Mouse (Mus musculus): ENCODE data around the gene St3gal3. TPM values are rescaled to one million over a fixed set of nuclear protein-coding genes. Genes with fewer than 3 reads are reported as not detected.

St3gal3 gene
- polyA plus RNA-seq, 1 experiment: 8.9 TPM

GRCm38 (mm10) chr4:117893376-117893775 lies 241.3 kb downstream of the St3gal3 start:
- DNase-seq (ENCODE audit: low read depth in 1 of 2, low spot score in 2 of 2): peak in 1 of 2 experiments; percentile 68
- Histone ChIP-seq H3K4me1 (ENCODE audit: control insufficient read depth, insufficient read depth, insufficient read length) (peaks cover 5% of the 10 kb centered on the region; the same call in 1 of the 2 replicates), H3K27me3 (ENCODE audit: control insufficient read depth, insufficient read depth, low read length) (no peaks in the 10 kb centered on the region), H3K4me3 (ENCODE audit: extremely low read depth, insufficient read depth, insufficient read length) (no peak overlapping the region), H3K36me3 (ENCODE audit: control insufficient read depth, insufficient read depth, low read length) (peaks cover 4% of the 10 kb centered on the region; the same call in 1 of the 2 replicates), H3K27ac (ENCODE audit: insufficient read depth, low read length) (no peak overlapping the region)
- TF ChIP-seq POLR2A (IDR thresholded peaks at IDR 0.05; ENCODE audit: low read depth, low read length) (no peak), CTCF (IDR thresholded peaks at IDR 0.05; ENCODE audit: extremely low read depth, insufficient read depth, insufficient read length, insufficient replicate concordance) (no peak)
- 29% methylated on average over 9 of the region's 9 CpGs for WGBS

- peak within 1 kb of the TSS; percentile 73 for H3K4me3 ChIP-seq (ENCODE audit: extremely low read depth, insufficient read depth, insufficient read length)
- DNase-seq (ENCODE audit: low read depth in 1 of 2, low spot score in 2 of 2): peak; percentile 70 to 87
- peaks cover 8% of the 10 kb centered on the region; the same call in 1 of the 2 replicates for H3K4me1 ChIP-seq (ENCODE audit: control insufficient read depth, insufficient read depth, insufficient read length)
- 1% methylated on average over 21 of the region's 21 CpGs for WGBS
- peaks cover 2% of the 10 kb centered on the region; the same call in 1 of the 2 replicates for H3K36me3 ChIP-seq (ENCODE audit: control insufficient read depth, insufficient read depth, low read length)
- TF ChIP-seq POLR2A (IDR thresholded peaks at IDR 0.05; ENCODE audit: low read depth, low read length) (no peak; the same call in 1 of the 2 replicates), CTCF (IDR thresholded peaks at IDR 0.05; ENCODE audit: extremely low read depth, insufficient read depth, insufficient read length, insufficient replicate concordance) (no peak)
- H3K27ac ChIP-seq (ENCODE audit: insufficient read depth, low read length): no peak within 1 kb of the TSS
- no peaks in the 10 kb centered on the region for H3K27me3 ChIP-seq (ENCODE audit: control insufficient read depth, insufficient read depth, low read length)
Measured at GRCm38 (mm10) chr4:117891738-117892161, 243.0 kb downstream of the St3gal3 start, which contains the start of gene Dph2. TSS of gene Dph2 (minus strand) at chr4:117892032.

GRCm38 (mm10) chr4:117890750-117891149 lies 244.0 kb downstream of the St3gal3 start:
- DNase-seq (ENCODE audit: low read depth in 1 of 2, low spot score in 2 of 2): no peak
- 93% methylated on average over 8 of the region's 8 CpGs for WGBS
- Histone ChIP-seq H3K27me3 (ENCODE audit: control insufficient read depth, insufficient read depth, low read length) (no peaks in the 10 kb centered on the region), H3K27ac (ENCODE audit: insufficient read depth, low read length) (no peak overlapping the region), H3K4me3 (ENCODE audit: extremely low read depth, insufficient read depth, insufficient read length) (peak overlapping the region; percentile 73; the same call in 1 of the 2 replicates), H3K36me3 (ENCODE audit: control insufficient read depth, insufficient read depth, low read length) (peaks cover 3% of the 10 kb centered on the region; the same call in 1 of the 2 replicates), H3K4me1 (ENCODE audit: control insufficient read depth, insufficient read depth, insufficient read length) (peaks cover 12% of the 10 kb centered on the region; the same call in 1 of the 2 replicates)
- TF ChIP-seq CTCF (IDR thresholded peaks at IDR 0.05; ENCODE audit: extremely low read depth, insufficient read depth, insufficient read length, insufficient replicate concordance) (no peak), POLR2A (IDR thresholded peaks at IDR 0.05; ENCODE audit: low read depth, low read length) (no peak)

GRCm38 (mm10) chr4:117890031-117890430 lies 244.7 kb downstream of the St3gal3 start:
- TF ChIP-seq CTCF (IDR thresholded peaks at IDR 0.05; ENCODE audit: extremely low read depth, insufficient read depth, insufficient read length, insufficient replicate concordance) (no peak), POLR2A (IDR thresholded peaks at IDR 0.05; ENCODE audit: low read depth, low read length) (no peak)
- Histone ChIP-seq H3K27me3 (ENCODE audit: control insufficient read depth, insufficient read depth, low read length) (no peaks in the 10 kb centered on the region), H3K4me3 (ENCODE audit: extremely low read depth, insufficient read depth, insufficient read length) (no peak overlapping the region), H3K27ac (ENCODE audit: insufficient read depth, low read length) (no peak overlapping the region), H3K4me1 (ENCODE audit: control insufficient read depth, insufficient read depth, insufficient read length) (peaks cover 12% of the 10 kb centered on the region; the same call in 1 of the 2 replicates), H3K36me3 (ENCODE audit: control insufficient read depth, insufficient read depth, low read length) (peaks cover 4% of the 10 kb centered on the region; the same call in 1 of the 2 replicates)
- no peak for DNase-seq (ENCODE audit: low read depth in 1 of 2, low spot score in 2 of 2)
- WGBS: 93% methylated on average over 14 of the region's 14 CpGs

GRCm38 (mm10) chr4:117889471-117889870 lies 245.2 kb downstream of the St3gal3 start:
- Histone ChIP-seq H3K27ac (ENCODE audit: insufficient read depth, low read length) (no peak overlapping the region), H3K27me3 (ENCODE audit: control insufficient read depth, insufficient read depth, low read length) (no peaks in the 10 kb centered on the region), H3K4me1 (ENCODE audit: control insufficient read depth, insufficient read depth, insufficient read length) (peaks cover 12% of the 10 kb centered on the region; the same call in 1 of the 2 replicates), H3K36me3 (ENCODE audit: control insufficient read depth, insufficient read depth, low read length) (peaks cover 10% of the 10 kb centered on the region; the same call in 1 of the 2 replicates), H3K4me3 (ENCODE audit: extremely low read depth, insufficient read depth, insufficient read length) (no peak overlapping the region)
- WGBS: 94% methylated on average over 15 of the region's 15 CpGs
- DNase-seq (ENCODE audit: low read depth in 1 of 2, low spot score in 2 of 2): no peak
- no peak for TF ChIP-seq CTCF (IDR thresholded peaks at IDR 0.05; ENCODE audit: extremely low read depth, insufficient read depth, insufficient read length, insufficient replicate concordance)

GRCm38 (mm10) chr4:117887920-117888319 lies 246.8 kb downstream of the St3gal3 start:
- TF ChIP-seq CTCF (IDR thresholded peaks at IDR 0.05; ENCODE audit: extremely low read depth, insufficient read depth, insufficient read length, insufficient replicate concordance) (no peak), POLR2A (IDR thresholded peaks at IDR 0.05; ENCODE audit: low read depth, low read length) (no peak)
- Histone ChIP-seq H3K27me3 (ENCODE audit: control insufficient read depth, insufficient read depth, low read length) (peaks cover under 1% of the 10 kb centered on the region; the same call in 1 of the 2 replicates), H3K36me3 (ENCODE audit: control insufficient read depth, insufficient read depth, low read length) (peaks cover 15% of the 10 kb centered on the region; the same call in 1 of the 2 replicates), H3K27ac (ENCODE audit: insufficient read depth, low read length) (no peak overlapping the region), H3K4me1 (ENCODE audit: control insufficient read depth, insufficient read depth, insufficient read length) (peaks cover 15% of the 10 kb centered on the region; the same call in 1 of the 2 replicates), H3K4me3 (ENCODE audit: extremely low read depth, insufficient read depth, insufficient read length) (no peak overlapping the region)
- 86% methylated on average over 2 of the region's 2 CpGs for WGBS
- no peak for DNase-seq (ENCODE audit: low read depth in 1 of 2, low spot score in 2 of 2)

GRCm38 (mm10) chr4:117887133-117887532 lies 247.6 kb downstream of the St3gal3 start, which contains the start of gene Atp6v0b:
TSS of gene Atp6v0b (minus strand) at chr4:117887333.
- 1% methylated on average over 37 of the region's 37 CpGs for WGBS
- H3K27ac ChIP-seq (ENCODE audit: insufficient read depth, low read length): peak within 1 kb of the TSS; percentile 67
- H3K4me1 ChIP-seq (ENCODE audit: control insufficient read depth, insufficient read depth, insufficient read length): peaks cover 15% of the 10 kb centered on the region; the same call in 1 of the 2 replicates

More at GRCm38 (mm10) chr4:117887133-117887532, 247.6 kb downstream of the St3gal3 start, which contains the start of gene Atp6v0b:
- TF ChIP-seq POLR2A (IDR thresholded peaks at IDR 0.05; ENCODE audit: low read depth, low read length): peak; percentile 63
- no peak for TF ChIP-seq CTCF (IDR thresholded peaks at IDR 0.05; ENCODE audit: extremely low read depth, insufficient read depth, insufficient read length, insufficient replicate concordance)
- Histone ChIP-seq H3K4me3 (ENCODE audit: extremely low read depth, insufficient read depth, insufficient read length) (peak within 1 kb of the TSS; percentile 95), H3K27me3 (ENCODE audit: control insufficient read depth, insufficient read depth, low read length) (peaks cover 4% of the 10 kb centered on the region; the same call in 1 of the 2 replicates), H3K36me3 (ENCODE audit: control insufficient read depth, insufficient read depth, low read length) (peaks cover 15% of the 10 kb centered on the region; the same call in 1 of the 2 replicates)
- DNase-seq (ENCODE audit: low read depth in 1 of 2, low spot score in 2 of 2): peak; percentile 75 to 96
